Mouse (Mus musculus) midbrain, embryonic 13.5 days (tissue): ENCODE data around the gene Olfr1555-ps1. TPM values are rescaled to one million over a fixed set of nuclear protein-coding genes. Genes with fewer than 3 reads are reported as not detected.
"Not testable (repeated sequence)": the region's sequence is repeated elsewhere in the genome, so short reads cannot be mapped to it uniquely, and the experiment has no call there.

Experiments used
- ATAC-seq: fragments of 200-750 bp; cut with Nextera tagmentation; 2 replicates; pipeline ENCODE4 v1.8.0; 2017; ENCODE audit warnings: mild to moderate bottlenecking, moderate TSS enrichment, moderate library complexity
- H3K27ac ChIP-seq: fragments of 300-500 bp; sonication (generic); 2 replicates; pipeline ENCODE4 v1.5.1; 2015; ENCODE audit warnings: inconsistent platforms, mild to moderate bottlenecking, moderate library complexity
- H3K27me3 ChIP-seq: fragments of 300-500 bp; sonication (generic); 2 replicates; pipeline ENCODE4 v1.6.1; 2015; ENCODE audit warnings: mild to moderate bottlenecking, inconsistent platforms
- H3K36me3 ChIP-seq: fragments of 300-500 bp; sonication (generic); 2 replicates; pipeline ENCODE4 v1.6.1; 2015; ENCODE audit warnings: mild to moderate bottlenecking, inconsistent platforms
- H3K4me1 ChIP-seq: fragments of 300-500 bp; sonication (generic); replicated peaks from 2 replicates; pipeline ENCODE4 v1.6.1; 2015; ENCODE audit warnings: inconsistent platforms
- H3K4me2 ChIP-seq: fragments of 300-500 bp; sonication (generic); replicated peaks from 2 replicates; pipeline ENCODE4 v1.6.1; 2015; ENCODE audit warnings: moderate library complexity, mild to moderate bottlenecking, inconsistent platforms
- H3K4me3 ChIP-seq: fragments of 300-500 bp; sonication (generic); replicated peaks from 2 replicates; pipeline ENCODE4 v1.5.1; 2015; ENCODE audit warnings: mild to moderate bottlenecking, inconsistent platforms
- H3K9ac ChIP-seq: fragments of 300-500 bp; sonication (generic); replicated peaks from 2 replicates; pipeline ENCODE4 v1.6.1; 2015; ENCODE audit warnings: mild to moderate bottlenecking, inconsistent platforms
- H3K9me3 ChIP-seq: fragments of 300-500 bp; sonication (generic); 2 replicates; pipeline ENCODE4 v1.6.1; 2016; ENCODE audit warnings: mild to moderate bottlenecking, inconsistent platforms
- WGBS: fragments of 180-500 bp; shearing (Covaris S2); methylation state at CpG from one replicate; pipeline ENCODE4 v1.1.7; 2015; 5-methylcytosine and 5-hydroxymethylcytosine counted together
- polyA plus RNA-seq: library from polyadenylated mRNA; unstranded; fragments of >200 nt; fragmentation: Nextera tagmentation; extraction: Ambion mirVana; gene quantifications from 2 replicates; pipeline ENCODE4 v1.2.1, GENCODE M21; 2015

Gene Olfr1555-ps1
- not detected in 2 replicates for polyA plus RNA-seq

DNA sequence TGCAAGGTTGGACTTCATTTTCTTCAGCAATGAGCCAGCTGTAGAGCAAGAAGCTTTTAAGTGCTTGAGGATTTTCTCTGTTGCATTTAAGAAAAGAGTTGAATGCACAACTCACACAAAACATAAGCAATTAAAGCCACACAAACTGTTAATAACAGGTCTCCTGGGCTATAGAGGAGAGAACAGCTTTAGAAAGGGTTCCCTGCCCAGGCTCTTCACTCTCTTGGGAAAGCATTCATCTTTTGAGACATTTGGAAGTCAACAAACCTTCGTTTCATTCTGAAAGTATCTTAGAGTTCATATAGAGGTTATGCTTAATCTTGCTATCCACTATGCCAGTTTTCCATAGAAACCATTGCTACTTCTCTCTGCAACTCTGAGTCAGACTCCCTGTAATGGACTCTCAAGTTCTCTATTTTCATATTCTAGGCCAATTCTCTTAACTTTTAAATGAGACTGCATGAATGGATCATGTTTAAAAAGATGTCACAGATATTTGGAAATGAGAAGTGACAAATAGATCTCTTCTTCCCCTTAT lies at the start of gene Olfr1555-ps1:
TSS of gene Olfr1555-ps1 (minus strand) at position 51 of the 538 bp plus-strand sequence.
- not testable (repeated sequence) for H3K4me1 ChIP-seq, H3K9me3 ChIP-seq, H3K36me3 ChIP-seq, ATAC-seq, H3K9ac ChIP-seq, H3K4me2 ChIP-seq, H3K27ac ChIP-seq, H3K4me3 ChIP-seq, H3K27me3 ChIP-seq
- WGBS: 55% methylated on average over 1 of the region's 1 CpGs

DNA sequence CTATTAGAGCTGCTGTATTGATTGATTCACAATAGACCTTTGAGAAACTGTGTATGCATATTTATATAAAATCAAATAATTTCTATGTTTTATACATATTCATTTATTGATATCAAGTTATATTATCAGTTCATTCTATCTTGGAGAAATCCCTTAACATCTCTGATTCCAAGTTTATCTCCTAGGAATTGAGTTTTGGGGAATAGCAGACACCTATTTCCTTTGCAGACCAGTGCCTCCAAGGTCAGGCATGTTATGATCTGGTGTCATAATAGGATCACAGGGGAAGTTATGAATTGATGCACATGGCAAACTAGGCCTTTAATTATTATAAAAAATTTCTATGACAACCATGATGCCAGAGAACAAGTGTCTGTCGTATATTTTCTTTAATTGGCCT lies 30.4 kb upstream of the Olfr1555-ps1 start, which contains the start of gene Olfr1431:
TSS of gene Olfr1431 (plus strand) at position 301 of the 400 bp plus-strand sequence.
- no peaks in the 10 kb centered on the region for H3K36me3 ChIP-seq
- no peak within 1 kb of the TSS for H3K4me3 ChIP-seq
- no peak within 1 kb of the TSS for H3K9ac ChIP-seq
- no peaks in the 10 kb centered on the region for H3K9me3 ChIP-seq
- H3K4me1 ChIP-seq: no peaks in the 10 kb centered on the region
- WGBS: 74% methylated on average over 1 of the region's 1 CpGs
- H3K27ac ChIP-seq: no peak within 1 kb of the TSS
- ATAC-seq: no peak
- no peak within 1 kb of the TSS for H3K4me2 ChIP-seq
- no peaks in the 10 kb centered on the region for H3K27me3 ChIP-seq

GRCm38 (mm10) chr19:12199076-12199475 lies 29.2 kb upstream of the Olfr1555-ps1 start:
- ATAC-seq, H3K9ac ChIP-seq, H3K27ac ChIP-seq, H3K4me2 ChIP-seq, H3K4me1 ChIP-seq, H3K4me3 ChIP-seq, H3K27me3 ChIP-seq, H3K36me3 ChIP-seq, H3K9me3 ChIP-seq: not testable (repeated sequence)
- WGBS: 84% methylated on average over 4 of the region's 4 CpGs

DNA sequence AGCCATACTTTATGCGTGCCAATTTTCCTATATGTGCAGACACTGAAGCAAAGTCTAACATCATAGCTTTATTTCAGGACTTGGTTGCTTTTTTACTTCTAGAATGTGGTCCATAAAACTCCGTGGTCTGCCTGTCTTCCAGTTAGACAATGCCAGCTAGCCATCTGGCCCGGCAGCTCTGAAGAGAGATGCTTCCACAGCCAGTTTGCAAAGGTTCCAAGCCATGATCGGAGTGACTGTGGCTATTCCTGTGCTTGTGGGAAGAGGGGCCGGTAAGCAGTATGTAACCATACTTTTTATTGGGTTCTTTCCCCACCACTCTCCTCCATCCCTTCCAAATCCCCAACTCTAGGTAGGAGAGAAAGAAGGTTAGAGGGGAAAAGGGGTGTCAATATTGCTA lies 5.5 kb upstream of the Olfr1555-ps1 start:
- not testable (repeated sequence) for H3K9ac ChIP-seq, H3K36me3 ChIP-seq, H3K4me3 ChIP-seq, ATAC-seq, H3K27me3 ChIP-seq, H3K4me1 ChIP-seq, H3K9me3 ChIP-seq, H3K27ac ChIP-seq, H3K4me2 ChIP-seq
- WGBS: 82% methylated on average over 5 of the region's 5 CpGs

DNA sequence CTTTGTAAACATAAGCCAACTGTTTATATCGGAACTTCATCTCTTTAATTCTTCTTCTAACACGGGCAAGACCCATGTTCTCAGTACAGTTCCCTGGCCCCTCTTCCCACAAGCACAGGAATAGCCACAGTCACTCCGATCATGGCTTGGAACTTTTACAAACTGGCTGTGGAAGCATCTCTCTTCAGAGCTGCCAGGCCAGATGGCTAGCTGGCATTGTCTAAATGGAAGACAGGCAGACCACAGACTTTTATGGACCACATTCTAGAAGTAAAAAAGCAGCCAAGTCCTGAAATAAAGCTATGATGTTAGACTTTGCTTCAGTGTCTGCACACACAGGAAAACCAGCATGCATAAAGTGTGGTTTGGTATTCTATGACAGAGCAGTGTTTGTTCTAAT lies 24.5 kb downstream of the Olfr1555-ps1 start:
- Histone ChIP-seq H3K9ac (no peak overlapping the region), H3K27me3 (no peaks in the 10 kb centered on the region), H3K36me3 (no peaks in the 10 kb centered on the region), H3K9me3 (no peaks in the 10 kb centered on the region), H3K4me2 (no peak overlapping the region), H3K4me1 (no peaks in the 10 kb centered on the region), H3K27ac (no peak overlapping the region), H3K4me3 (no peak overlapping the region)
- 93% methylated on average over 3 of the region's 3 CpGs for WGBS
- ATAC-seq: no peak

DNA sequence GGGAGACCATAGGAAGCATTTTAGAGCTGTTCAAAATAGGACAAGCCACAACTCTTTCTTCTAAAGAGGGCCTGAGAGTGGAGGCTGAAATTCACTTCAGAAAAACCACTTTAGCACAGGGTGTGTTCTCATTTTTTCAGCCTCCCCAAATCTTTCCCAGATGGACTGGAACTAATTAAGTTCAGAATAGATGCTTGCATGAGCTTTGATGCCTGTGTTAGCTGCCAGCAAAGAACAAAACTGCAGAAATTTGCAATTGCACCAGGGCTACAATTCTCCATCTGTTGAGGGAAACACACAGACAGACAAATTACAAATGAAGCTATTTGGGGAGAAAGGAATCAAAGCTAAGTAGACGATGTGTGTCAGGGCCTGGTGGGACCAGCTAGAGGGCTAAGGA lies 26.6 kb downstream of the Olfr1555-ps1 start:
- Histone ChIP-seq H3K36me3 (no peaks in the 10 kb centered on the region), H3K4me3 (no peak overlapping the region), H3K9me3 (no peaks in the 10 kb centered on the region), H3K4me1 (no peaks in the 10 kb centered on the region), H3K9ac (no peak overlapping the region), H3K27me3 (no peaks in the 10 kb centered on the region), H3K4me2 (no peak overlapping the region), H3K27ac (no peak overlapping the region)
- WGBS: 33% methylated on average over 1 of the region's 1 CpGs
- ATAC-seq: no peak

DNA sequence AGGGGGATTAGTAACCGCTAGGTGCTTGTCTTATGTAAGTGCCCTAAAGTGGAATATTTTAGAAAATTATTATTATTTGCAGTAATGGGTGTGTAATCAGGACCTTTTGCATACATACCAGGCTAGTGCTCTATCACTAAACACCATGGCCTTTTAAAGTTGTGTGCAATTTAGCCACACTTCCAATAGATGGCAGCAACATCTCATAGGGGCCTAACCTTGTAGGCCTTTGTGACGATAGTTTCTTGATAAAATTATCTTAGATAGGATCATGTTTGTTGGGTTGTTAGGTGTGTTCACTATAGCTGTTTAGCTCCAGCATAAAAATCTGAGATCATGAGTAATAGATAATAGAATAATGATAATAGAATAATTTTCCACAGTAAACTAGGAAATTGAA lies 35.6 kb downstream of the Olfr1555-ps1 start:
- Histone ChIP-seq H3K4me1 (no peaks in the 10 kb centered on the region), H3K9me3 (no peaks in the 10 kb centered on the region), H3K36me3 (no peaks in the 10 kb centered on the region), H3K27me3 (no peaks in the 10 kb centered on the region), H3K9ac (no peak overlapping the region), H3K27ac (no peak overlapping the region), H3K4me2 (no peak overlapping the region), H3K4me3 (no peak overlapping the region)
- ATAC-seq: peak; percentile 37; the same call in 1 of the 2 replicates
- WGBS: 33% methylated on average over 2 of the region's 2 CpGs

DNA sequence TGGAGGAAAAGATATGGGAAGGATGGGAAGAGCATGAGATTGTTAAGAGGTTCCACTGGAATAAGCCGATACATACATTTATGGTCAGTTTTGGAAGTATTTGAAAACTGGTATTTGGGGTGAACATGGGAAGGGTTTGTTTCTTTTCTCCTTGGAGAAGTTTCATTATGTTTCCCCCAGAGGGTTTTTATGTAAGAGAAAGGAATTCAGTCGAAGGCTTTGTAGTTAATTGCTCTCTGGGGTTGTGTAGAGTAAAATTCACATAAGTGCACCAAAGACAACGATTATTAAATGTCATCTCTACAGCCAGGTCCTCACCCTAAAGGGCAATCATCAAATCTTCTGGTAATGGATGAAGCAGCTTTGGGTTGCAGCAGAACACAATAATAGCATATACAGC lies 46.8 kb downstream of the Olfr1555-ps1 start, which contains the start of gene Olfr76:
TSS of gene Olfr76 (minus strand) at position 101 of the 400 bp plus-strand sequence.
- no peak within 1 kb of the TSS for H3K4me3 ChIP-seq
- WGBS: 80% methylated on average over 3 of the region's 3 CpGs
- H3K27ac ChIP-seq: no peak within 1 kb of the TSS
- no peak within 1 kb of the TSS for H3K9ac ChIP-seq
- H3K36me3 ChIP-seq: no peaks in the 10 kb centered on the region
- no peak for ATAC-seq
- H3K9me3 ChIP-seq: no peaks in the 10 kb centered on the region
- H3K4me1 ChIP-seq: no peaks in the 10 kb centered on the region
- no peaks in the 10 kb centered on the region for H3K27me3 ChIP-seq
- H3K4me2 ChIP-seq: no peak within 1 kb of the TSS

DNA sequence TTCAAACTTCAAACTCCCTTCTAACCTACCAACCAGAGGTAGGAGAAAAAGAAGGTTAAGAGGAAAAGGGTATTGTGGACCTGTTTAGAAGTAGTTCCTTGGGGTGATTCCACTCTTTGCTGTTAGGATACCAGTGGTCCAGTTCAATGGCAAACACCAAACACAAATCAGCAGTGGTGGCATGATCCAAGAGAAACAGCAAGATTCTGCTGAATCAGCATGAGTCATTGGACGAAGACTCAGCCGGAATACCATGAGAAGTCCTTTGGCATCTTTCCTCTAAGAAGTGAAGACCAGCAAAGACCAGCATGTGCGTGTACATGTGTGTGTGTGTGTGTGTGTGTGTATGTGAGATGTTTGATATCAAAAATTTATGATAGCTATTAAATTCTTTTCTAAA lies 53.4 kb downstream of the Olfr1555-ps1 start:
- Histone ChIP-seq H3K4me1 (no peaks in the 10 kb centered on the region), H3K27ac (no peak overlapping the region), H3K9me3 (no peaks in the 10 kb centered on the region), H3K27me3 (no peaks in the 10 kb centered on the region), H3K4me2 (no peak overlapping the region), H3K4me3 (no peak overlapping the region), H3K36me3 (no peaks in the 10 kb centered on the region), H3K9ac (no peak overlapping the region)
- 91% methylated on average over 3 of the region's 3 CpGs for WGBS
- no peak for ATAC-seq

DNA sequence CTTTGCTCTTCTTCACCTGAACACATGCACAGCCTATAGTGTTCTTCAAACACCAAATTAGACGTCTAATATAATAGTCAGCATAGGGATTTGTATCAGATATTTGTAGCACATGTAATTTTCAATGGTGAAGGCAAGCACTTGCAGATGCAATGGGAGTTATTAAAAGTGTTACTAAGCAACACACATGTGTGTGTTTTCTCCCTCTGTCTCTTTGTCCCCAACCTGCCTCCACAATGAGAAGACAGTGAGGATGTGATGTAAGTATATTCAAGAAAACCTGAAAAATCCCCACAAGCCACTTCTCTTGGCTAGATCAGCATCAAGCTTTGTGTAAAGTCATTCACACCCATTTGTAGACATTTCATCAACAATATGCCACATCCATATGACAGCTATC lies 54.1 kb downstream of the Olfr1555-ps1 start, which contains the start of gene Olfr1428:
TSS of gene Olfr1428 (minus strand) at position 101 of the 400 bp plus-strand sequence.
- no peak within 1 kb of the TSS for H3K27ac ChIP-seq
- H3K4me2 ChIP-seq: no peak within 1 kb of the TSS
- no peaks in the 10 kb centered on the region for H3K9me3 ChIP-seq
- no peak within 1 kb of the TSS for H3K9ac ChIP-seq
- no peaks in the 10 kb centered on the region for H3K4me1 ChIP-seq
- no peak within 1 kb of the TSS for H3K4me3 ChIP-seq
- H3K27me3 ChIP-seq: no peaks in the 10 kb centered on the region
- ATAC-seq: no peak
- H3K36me3 ChIP-seq: no peaks in the 10 kb centered on the region
- 85% methylated on average over 1 of the region's 1 CpGs for WGBS

Other genes with a start within 250 kb of the Olfr1555-ps1 start
- 3.9 and 4.1 TPM in 2 replicates for gene Osbp, start 204.2 kb downstream of the Olfr1555-ps1 start, polyA plus RNA-seq
- not detected in 2 replicates for gene Olfr1423, start 128.8 kb downstream of the Olfr1555-ps1 start, polyA plus RNA-seq
- gene Olfr1424, start 107.4 kb downstream of the Olfr1555-ps1 start, polyA plus RNA-seq: not detected in 2 replicates
- not detected in 2 replicates for gene Olfr1425, start 92.4 kb downstream of the Olfr1555-ps1 start, polyA plus RNA-seq
- gene Olfr1426, start 78.1 kb downstream of the Olfr1555-ps1 start, polyA plus RNA-seq: not detected in 2 replicates
- not detected in 2 replicates for gene Olfr1427, start 66.8 kb downstream of the Olfr1555-ps1 start, polyA plus RNA-seq
- gene Olfr1428, start 54.2 kb downstream of the Olfr1555-ps1 start, polyA plus RNA-seq: not detected in 2 replicates
- gene Olfr76, start 46.9 kb downstream of the Olfr1555-ps1 start, polyA plus RNA-seq: not detected in 2 replicates
- not detected in 2 replicates for gene Olfr1431, start 30.5 kb upstream of the Olfr1555-ps1 start, polyA plus RNA-seq
- gene Olfr1432, start 62.5 kb upstream of the Olfr1555-ps1 start, polyA plus RNA-seq: not detected in 2 replicates
- gene Olfr262, start 71.5 kb upstream of the Olfr1555-ps1 start, polyA plus RNA-seq: not detected in 2 replicates
- not detected in 2 replicates for gene Olfr235, start 90.9 kb upstream of the Olfr1555-ps1 start, polyA plus RNA-seq
- not detected in 2 replicates for gene Olfr1434, start 109.7 kb upstream of the Olfr1555-ps1 start, polyA plus RNA-seq
- not detected in 2 replicates for gene Olfr1436, start 129.0 kb upstream of the Olfr1555-ps1 start, polyA plus RNA-seq
- not detected in 2 replicates for gene Olfr1437, start 155.0 kb upstream of the Olfr1555-ps1 start, polyA plus RNA-seq
- not detected in 2 replicates for gene Olfr1438-ps1, start 165.8 kb upstream of the Olfr1555-ps1 start, polyA plus RNA-seq
- gene Olfr1440, start 217.2 kb upstream of the Olfr1555-ps1 start, polyA plus RNA-seq: not detected in 2 replicates
- gene Olfr1441, start 247.3 kb upstream of the Olfr1555-ps1 start, polyA plus RNA-seq: not detected in 2 replicates